ENCODE assay signal across 8 mouse cellular contexts in genomic region chr6:65042491-65043171, GRCm38 (mm10). TPM values are rescaled to one million over a fixed set of nuclear protein-coding genes. Genes with fewer than 3 reads are reported as not detected.
DNase-seq lines count a peak whose midpoint lies in the region; ATAC-seq lines count a peak whose summit lies in the region.

Gene Smarcad1 (plus strand): TSS chr6:65042583.

- H3K36me3 ChIP-seq in heart, embryonic 13.5 days = peaks cover 36% of the 10 kb centered on the region
- H3K36me3 ChIP-seq in liver, embryonic 12.5 days = peaks cover 35% of the 10 kb centered on the region
- H3K36me3 ChIP-seq in stomach, embryonic 15.5 days = peaks cover 25% of the 10 kb centered on the region

- peaks cover 7% of the 10 kb centered on the region for H3K4me1 ChIP-seq in brown adipose tissue, adult 24 weeks (ENCODE audit: control insufficient read depth, insufficient read depth, insufficient read length, low read length)
- peaks cover 11% of the 10 kb centered on the region for H3K4me1 ChIP-seq in heart, embryonic 13.5 days
- H3K4me1 ChIP-seq in liver, embryonic 12.5 days = peaks cover 12% of the 10 kb centered on the region
- H3K4me1 ChIP-seq in stomach, embryonic 15.5 days = peaks cover 5% of the 10 kb centered on the region; the same call in 1 of the 2 replicates

- peak; percentile 75 for ATAC-seq in heart, embryonic 13.5 days (ENCODE audit: extremely low read depth, insufficient number of reproducible peaks, low FRiP score, low TSS enrichment)
- ATAC-seq in liver, embryonic 12.5 days = peak; percentile 92
- ATAC-seq in stomach, embryonic 15.5 days (ENCODE audit: insufficient read depth, low FRiP score, low read depth) = peak; percentile 91

- under 1% methylated on average over 81 of the region's 81 CpGs for WGBS in heart, embryonic 13.5 days
- under 1% methylated on average over 81 of the region's 81 CpGs for WGBS in liver, embryonic 12.5 days (ENCODE audit: insufficient replicate concordance)
- WGBS in stomach, embryonic 15.5 days = under 1% methylated on average over 80 of the region's 81 CpGs

- H3K27me3 ChIP-seq in heart, embryonic 13.5 days (replicated peaks) = no peaks in the 10 kb centered on the region
- no peaks in the 10 kb centered on the region for H3K27me3 ChIP-seq in liver, embryonic 12.5 days (replicated peaks)
- no peaks in the 10 kb centered on the region for H3K27me3 ChIP-seq in stomach, embryonic 15.5 days (replicated peaks)

- peak; percentile 94 for DNase-seq in CD4-positive, CD25-positive, alpha-beta regulatory T cell, adult 2 months (ENCODE audit: low read depth, low spot score)
- peak; percentile 39 for DNase-seq in fat pad, adult 2 months (ENCODE audit: extremely low read depth, low read depth, low spot score)
- DNase-seq in kidney, postnatal 10 days = peak; percentile 96
- DNase-seq in natural killer cell, adult 2 months (ENCODE audit: low spot score in 2 of 2) = peak; percentile 87 to 89

- H3K4me3 ChIP-seq in brown adipose tissue, adult 24 weeks (ENCODE audit: insufficient read depth, low read depth, low read length) = peak within 1 kb of the TSS; percentile 99
- peak within 1 kb of the TSS; percentile 87 for H3K4me3 ChIP-seq in heart, embryonic 13.5 days
- H3K4me3 ChIP-seq in liver, embryonic 12.5 days = peak within 1 kb of the TSS; percentile 84
- H3K4me3 ChIP-seq in stomach, embryonic 15.5 days (replicated peaks) = peak within 1 kb of the TSS; percentile 88

- no peaks in the 10 kb centered on the region for H3K9me3 ChIP-seq in heart, embryonic 13.5 days
- H3K9me3 ChIP-seq in liver, embryonic 12.5 days (replicated peaks) = no peaks in the 10 kb centered on the region
- H3K9me3 ChIP-seq in stomach, embryonic 15.5 days = no peaks in the 10 kb centered on the region

- peak within 1 kb of the TSS; percentile 98 for H3K9ac ChIP-seq in heart, embryonic 13.5 days
- H3K9ac ChIP-seq in liver, embryonic 12.5 days = peak within 1 kb of the TSS; percentile 87
- peak within 1 kb of the TSS; percentile 95 for H3K9ac ChIP-seq in stomach, embryonic 15.5 days

- peak within 1 kb of the TSS; percentile 83 for H3K4me2 ChIP-seq in heart, embryonic 13.5 days
- peak within 1 kb of the TSS; percentile 74 for H3K4me2 ChIP-seq in liver, embryonic 12.5 days
- H3K4me2 ChIP-seq in stomach, embryonic 15.5 days = peak within 1 kb of the TSS; percentile 79

- peak within 1 kb of the TSS; percentile 93 for H3K27ac ChIP-seq in brown adipose tissue, adult 24 weeks (replicated peaks; ENCODE audit: low read depth, low read length)
- H3K27ac ChIP-seq in heart, embryonic 13.5 days (replicated peaks) = peak within 1 kb of the TSS; percentile 93
- peak within 1 kb of the TSS; percentile 82 for H3K27ac ChIP-seq in liver, embryonic 12.5 days
- peak within 1 kb of the TSS; percentile 95 for H3K27ac ChIP-seq in stomach, embryonic 15.5 days

RNA-seq across cellular contexts. Expression of gene Smarcad1, which starts in this region (rescaled TPM):
- polyA plus RNA-seq in brown adipose tissue, adult 24 weeks (2012; ENCODE audit: insufficient read depth, insufficient read length, missing spikeins) = 10.1 and 10.2 TPM in 2 replicates
- polyA plus RNA-seq in heart, embryonic 13.5 days (2015; fragmentation: Nextera tagmentation; extraction: Ambion mirVana) = 43.2 and 44.5 TPM in 2 replicates
- 33.2 and 35.3 TPM in 2 replicates for polyA plus RNA-seq in liver, embryonic 12.5 days (2016; fragmentation: Nextera tagmentation; extraction: Ambion mirVana)
- polyA plus RNA-seq in stomach, embryonic 15.5 days (2015; fragmentation: Nextera tagmentation; extraction: Ambion mirVana) = 53.2 and 56.5 TPM in 2 replicates

Comparison
In these comparisons a context has a peak if more than half of its experiments do, and no peak if none do; other contexts are left out.
1. Peak in every context shown above with its lines: DNase-seq, ATAC-seq, H3K4me3 ChIP-seq and H3K27ac ChIP-seq.
2. DNase-seq: peak in every context shown above with its lines; median percentile 96 in kidney, postnatal 10 days; 94 in CD4-positive, CD25-positive, alpha-beta regulatory T cell, adult 2 months; 88 in natural killer cell, adult 2 months; 39 in fat pad, adult 2 months.